Mouse (Mus musculus) urinary bladder, postnatal 4 days (tissue): ENCODE measurements at regions not wholly inside any gene's neighbourhood (a gene's known extent, or its start where the extent isn't known, plus 50 kb on each side); places are given as distances from the start of the nearest gene placed in this dataset.

Source experiments
- DNase-seq, 2 experiments: peaks; one replicate each; pipeline ENCODE4 v3.0.0; 2021 to 2022; ENCODE audit warnings: low spot score in 2 of 2

- DNase-seq: no peak
Observed at GRCm38 (mm10) chr3:52802324-52802723, 214.7 kb downstream of the Cog6 start.

DNA sequence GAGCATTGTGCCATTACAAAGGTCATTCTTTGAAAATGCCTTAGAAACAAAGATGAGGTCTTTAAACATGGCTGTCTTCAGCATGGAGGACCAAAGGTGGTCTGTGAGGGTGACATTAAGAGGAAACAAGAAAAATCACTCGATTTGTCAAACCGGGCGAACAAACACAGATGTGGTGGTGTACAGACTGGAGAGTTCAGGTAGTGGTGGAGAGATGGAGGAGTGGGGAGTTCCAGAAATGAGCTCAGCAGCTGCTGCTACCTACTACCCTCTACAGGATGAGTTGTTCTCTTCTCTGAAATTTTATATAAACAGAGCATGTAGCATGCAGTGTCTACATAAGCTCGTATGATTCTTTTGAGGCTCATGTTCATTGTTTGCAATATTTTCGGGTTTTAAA, 215.6 kb downstream of the Cog6 start:
- no peak for DNase-seq

DNA sequence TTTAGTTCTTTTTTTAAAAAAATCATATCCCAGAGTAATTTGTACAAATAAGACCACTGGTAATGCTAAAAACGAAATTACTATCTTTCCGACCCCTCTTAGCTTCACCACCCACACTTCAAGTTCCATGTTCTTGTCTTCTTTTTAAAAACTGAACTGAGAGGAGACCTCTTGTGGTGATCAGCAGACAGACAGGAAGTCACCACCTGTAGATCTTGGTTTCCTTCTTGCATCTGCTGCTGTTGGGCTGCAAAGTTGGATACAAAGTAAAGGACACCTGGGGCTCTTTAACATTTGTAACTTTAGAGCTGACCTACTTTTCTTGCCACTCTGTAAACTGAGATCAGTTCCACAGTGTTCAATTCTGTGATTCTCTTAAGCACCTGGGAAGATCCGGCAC, 216.4 kb downstream of the Cog6 start:
- DNase-seq: no peak

- no peak for DNase-seq
Observed at GRCm38 (mm10) chr3:52797801-52798200, 219.2 kb downstream of the Cog6 start.

GRCm38 (mm10) chr3:52797164-52797563, 219.9 kb downstream of the Cog6 start:
- no peak for DNase-seq

DNA sequence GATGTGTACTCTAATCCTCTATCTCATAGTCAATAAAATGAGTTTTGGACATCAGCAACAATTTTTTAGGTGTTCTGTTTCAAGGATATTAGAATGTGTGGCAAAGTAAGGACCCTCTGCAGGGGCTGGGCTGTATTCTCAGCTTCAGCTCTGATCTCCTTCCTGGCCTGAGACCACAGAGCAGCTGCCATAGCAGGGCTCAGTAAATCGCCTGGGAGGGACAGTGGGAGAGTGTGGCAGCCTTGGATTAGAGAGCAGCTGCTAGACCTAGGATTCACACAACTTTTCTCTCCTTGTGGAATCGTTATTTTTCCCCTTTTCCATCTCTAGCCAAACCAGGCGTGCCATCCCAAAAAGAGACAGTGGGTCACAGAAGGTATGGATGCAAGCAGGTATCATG, 222.8 kb downstream of the Cog6 start:
- DNase-seq: no peak

GRCm38 (mm10) chr3:52792801-52793200, 224.2 kb downstream of the Cog6 start:
- DNase-seq: no peak

GRCm38 (mm10) chr3:52792121-52792520, 224.9 kb downstream of the Cog6 start:
- DNase-seq: no peak

DNA sequence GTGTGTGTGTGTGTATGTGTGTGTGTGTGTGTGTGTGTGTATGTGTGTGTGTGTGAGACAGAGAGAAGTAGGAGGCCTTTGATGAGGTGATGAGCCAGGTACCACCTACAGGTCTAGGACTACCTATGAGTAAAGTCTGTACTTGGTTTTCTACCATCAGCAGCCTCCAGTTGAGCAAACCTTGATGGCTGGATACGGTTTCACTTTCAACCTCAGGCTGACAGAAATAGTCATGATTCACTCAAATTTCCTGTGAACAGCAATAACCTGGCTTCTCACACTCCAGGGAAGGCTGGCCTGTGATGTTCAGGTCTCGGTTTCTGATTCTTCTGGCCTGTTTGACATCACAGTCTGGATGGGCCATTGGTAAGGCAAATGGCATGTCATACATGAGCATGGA, 226.1 kb downstream of the Cog6 start:
- no peak for DNase-seq

DNA sequence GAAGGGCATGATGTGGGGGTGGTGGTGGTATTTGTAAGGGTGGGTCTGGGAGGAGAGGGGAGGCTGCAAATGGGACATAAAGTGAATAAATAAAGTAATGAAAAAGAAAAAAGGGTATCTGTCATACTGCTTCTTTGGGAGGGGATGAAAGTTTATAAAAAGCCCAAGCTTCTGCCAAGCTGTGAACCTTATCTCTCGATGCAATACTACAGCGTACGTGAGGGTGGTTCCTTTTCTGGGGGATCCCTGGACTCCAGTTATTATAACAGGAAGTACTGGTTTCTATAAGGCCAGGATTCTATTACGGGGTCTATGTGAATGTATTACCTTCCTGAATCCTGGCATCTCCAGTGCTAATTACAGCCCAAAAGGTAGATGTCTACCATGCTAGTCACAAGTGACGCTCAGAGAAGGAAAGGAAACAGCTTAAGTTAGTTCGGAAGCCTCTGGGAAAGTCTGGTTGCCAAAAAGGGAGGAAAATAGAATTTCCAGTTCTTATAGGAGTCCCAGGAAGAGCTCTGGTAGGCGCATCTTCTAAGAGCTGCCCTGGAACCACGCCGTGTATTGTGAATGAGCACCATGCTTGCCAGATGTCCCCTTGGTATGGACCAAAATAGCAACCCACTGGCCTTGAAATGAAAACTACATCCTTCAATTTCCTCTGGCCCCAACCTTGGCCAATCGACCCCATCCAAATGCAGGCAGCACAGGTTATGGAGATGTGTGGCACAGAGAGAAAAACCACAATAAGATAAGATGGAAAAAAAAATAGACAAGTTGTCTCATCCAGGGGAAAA, 228.9 kb downstream of the Cog6 start:
- DNase-seq: no peak

DNA sequence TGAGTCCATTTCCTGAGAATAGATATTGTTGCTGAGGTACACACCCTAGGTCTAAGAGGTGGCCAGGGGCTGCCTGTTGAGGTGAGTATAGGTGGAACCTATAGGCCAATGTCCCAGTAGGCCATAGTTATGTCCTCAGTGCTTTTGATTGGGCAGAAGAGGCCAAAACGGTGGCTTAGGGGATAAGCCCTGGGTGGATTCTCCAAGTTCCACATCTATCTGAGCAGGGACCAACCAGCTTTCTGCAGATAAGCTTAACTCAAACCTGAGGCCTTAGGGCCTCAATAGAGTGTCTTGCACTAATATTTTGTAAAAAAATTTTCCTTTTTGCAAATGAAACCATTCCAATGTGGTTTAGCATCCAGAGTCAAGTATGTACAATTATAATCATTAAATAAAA, 231.4 kb downstream of the Cog6 start:
- DNase-seq: no peak

- DNase-seq: no peak
Observed at GRCm38 (mm10) chr3:52784476-52784875, 232.6 kb downstream of the Cog6 start.

GRCm38 (mm10) chr3:52782576-52782975, 234.5 kb downstream of the Cog6 start:
- DNase-seq: no peak

DNA sequence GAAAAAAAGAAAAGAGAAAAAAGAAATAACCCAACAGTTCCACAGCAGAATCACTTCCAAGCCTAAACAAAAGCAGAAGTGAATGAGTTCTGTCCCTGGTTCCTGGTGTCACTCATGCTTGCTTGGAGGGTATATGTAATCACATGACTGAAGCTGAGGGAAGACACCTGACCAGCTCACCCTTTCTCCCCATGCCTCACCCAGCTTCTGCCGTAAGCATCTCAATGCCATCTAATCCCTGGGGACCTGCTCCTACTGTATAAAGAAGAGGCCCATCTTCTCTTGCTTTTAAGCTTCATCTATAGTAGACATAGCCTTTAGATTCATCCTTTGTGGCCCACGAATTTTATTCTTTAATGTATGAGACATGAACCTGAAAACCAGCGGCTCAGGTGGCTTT, 235.5 kb downstream of the Cog6 start:
- no peak for DNase-seq

DNA sequence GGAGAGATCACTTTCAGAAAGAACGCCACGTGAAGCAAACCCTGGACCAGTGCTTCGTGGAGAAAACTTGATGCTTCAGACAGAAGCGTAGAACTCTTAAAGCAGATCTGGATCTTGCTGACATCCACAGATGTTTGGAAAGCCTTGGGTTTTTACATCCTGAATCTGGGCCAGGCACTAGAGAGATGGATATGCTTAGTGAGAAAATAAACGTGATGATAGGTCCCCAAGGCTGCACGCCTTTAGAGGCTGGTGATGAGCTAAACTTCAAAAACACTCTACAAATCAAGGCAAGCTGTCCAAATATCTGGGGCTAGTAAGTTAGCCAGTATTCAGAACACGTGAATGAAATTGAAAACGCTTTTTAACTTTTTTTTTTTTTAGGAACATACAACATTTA, 236.7 kb downstream of the Cog6 start:
- DNase-seq: no peak

GRCm38 (mm10) chr3:52775875-52776274, 241.2 kb downstream of the Cog6 start:
- DNase-seq: no peak

- DNase-seq: no peak
Observed at GRCm38 (mm10) chr3:52775156-52775555, 241.9 kb downstream of the Cog6 start.

- DNase-seq: no peak
Observed at GRCm38 (mm10) chr3:52774734-52775133, 242.3 kb downstream of the Cog6 start.

- no peak for DNase-seq
Observed at GRCm38 (mm10) chr3:52767276-52767675, 249.8 kb downstream of the Cog6 start.

GRCm38 (mm10) chr3:52766841-52767240, 250.2 kb downstream of the Cog6 start:
- no peak for DNase-seq

DNA sequence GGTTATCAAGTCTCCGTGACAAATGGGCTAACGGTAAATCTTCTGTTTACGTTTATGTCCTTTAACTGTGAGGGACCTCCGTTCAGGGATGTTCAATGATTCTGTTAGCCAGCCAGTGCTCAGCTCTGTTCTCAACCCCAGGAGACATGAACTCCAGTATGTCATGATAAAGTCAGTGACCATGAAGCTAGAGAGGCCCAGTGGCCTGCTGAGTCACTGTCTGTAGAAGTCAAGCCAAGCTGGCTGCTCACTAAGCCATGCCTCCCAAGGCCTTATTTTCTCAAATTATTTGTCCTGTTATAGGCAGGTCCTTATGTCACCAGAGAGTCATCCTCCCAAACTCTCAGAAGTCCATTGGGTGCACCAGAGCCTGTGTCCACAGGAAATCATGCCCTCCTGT, 252.9 kb downstream of the Cog6 start:
- no peak for DNase-seq

- no peak for DNase-seq
Observed at GRCm38 (mm10) chr3:52763660-52764059, 253.4 kb downstream of the Cog6 start.

- DNase-seq: no peak
Observed at GRCm38 (mm10) chr3:52762549-52762948, 254.5 kb downstream of the Cog6 start.

DNA sequence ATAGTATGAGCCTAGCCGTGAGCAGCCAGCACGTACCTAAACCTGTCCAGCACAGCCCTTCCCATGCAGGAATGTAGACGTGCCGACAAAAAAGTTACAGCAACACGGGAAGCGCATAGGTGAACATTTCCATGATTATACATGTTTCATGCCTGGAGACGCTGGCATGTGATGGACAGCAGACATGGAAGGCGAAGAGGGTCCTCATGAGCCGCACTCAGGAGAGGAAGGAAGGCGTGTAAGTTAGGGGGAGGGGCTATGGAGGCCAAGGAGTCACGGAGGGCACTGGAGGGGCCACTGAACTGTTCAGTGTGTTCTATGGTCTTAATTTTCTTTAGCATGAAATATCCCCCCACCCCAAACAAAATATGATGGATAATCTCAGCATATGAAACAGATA, 257.2 kb downstream of the Cog6 start:
- no peak for DNase-seq
